Mouse (Mus musculus) intestine, embryonic 14.5 days (tissue): ENCODE measurements around the gene Gng4. TPM values are rescaled to one million over a fixed set of nuclear protein-coding genes. Genes with fewer than 3 reads are reported as not detected.

Experiments
- ATAC-seq: fragments of 200-750 bp; cut with Nextera tagmentation; replicated peaks from 2 replicates; pipeline ENCODE4 v1.8.0; 2017; ENCODE audit warnings: low read depth, moderate number of reproducible peaks, moderate TSS enrichment, moderate library complexity; ENCODE audit not compliant: low FRiP score, low TSS enrichment
- DNase-seq: peaks from one replicate; pipeline ENCODE4 v3.0.0-alpha.2; 2018; ENCODE audit warnings: low spot score
- H3K27ac ChIP-seq: fragments of 300-500 bp; sonication (generic); 2 replicates; pipeline ENCODE4 v1.5.1; 2014; ENCODE audit warnings: low read depth, mild to moderate bottlenecking, control low read depth
- H3K27me3 ChIP-seq: fragments of 300-500 bp; sonication (generic); replicated peaks from 2 replicates; pipeline ENCODE4 v1.6.1; 2014; ENCODE audit warnings: low read length, control low read depth; ENCODE audit not compliant: control insufficient read depth, insufficient read depth
- H3K36me3 ChIP-seq: fragments of 300-500 bp; sonication (generic); 2 replicates; pipeline ENCODE4 v1.6.1; 2014; ENCODE audit warnings: low read length, control low read depth; ENCODE audit not compliant: control insufficient read depth, insufficient read depth
- H3K4me1 ChIP-seq: fragments of 300-500 bp; sonication (generic); replicated peaks from 2 replicates; pipeline ENCODE4 v1.6.1; 2014; ENCODE audit warnings: low read length, control low read depth, mixed read lengths; ENCODE audit not compliant: control insufficient read depth, insufficient read depth
- H3K4me2 ChIP-seq: fragments of 300-500 bp; sonication (generic); 2 replicates; pipeline ENCODE4 v1.6.1; 2014; ENCODE audit warnings: low read length
- H3K4me3 ChIP-seq: fragments of 300-500 bp; sonication (generic); 2 replicates; pipeline ENCODE4 v1.5.1; 2014; ENCODE audit warnings: low read depth, low read length, control low read depth, mixed read lengths
- H3K9ac ChIP-seq: fragments of 300-500 bp; sonication (generic); 2 replicates; pipeline ENCODE4 v1.6.1; 2014; ENCODE audit warnings: mild to moderate bottlenecking, low read length
- H3K9me3 ChIP-seq: fragments of 300-500 bp; sonication (generic); 2 replicates; pipeline ENCODE4 v1.6.1; 2016; ENCODE audit warnings: low read length, control low read depth; ENCODE audit not compliant: control insufficient read depth
- WGBS: fragments of 180-500 bp; shearing (Covaris S2); extraction: QIAGEN DNeasy Blood & Tissue Kit; methylation state at CpG from one replicate; pipeline ENCODE4 v1.1.7; 2014; 5-methylcytosine and 5-hydroxymethylcytosine counted together
- polyA plus RNA-seq: library from polyadenylated mRNA; unstranded; fragments of >200 nt; fragmentation: Nextera tagmentation; extraction: Ambion mirVana; gene quantifications from 2 replicates; pipeline ENCODE4 v1.2.1, GENCODE M21; 2014

Gng4 gene
- 2.0 and 2.5 TPM in 2 replicates for polyA plus RNA-seq

DNA sequence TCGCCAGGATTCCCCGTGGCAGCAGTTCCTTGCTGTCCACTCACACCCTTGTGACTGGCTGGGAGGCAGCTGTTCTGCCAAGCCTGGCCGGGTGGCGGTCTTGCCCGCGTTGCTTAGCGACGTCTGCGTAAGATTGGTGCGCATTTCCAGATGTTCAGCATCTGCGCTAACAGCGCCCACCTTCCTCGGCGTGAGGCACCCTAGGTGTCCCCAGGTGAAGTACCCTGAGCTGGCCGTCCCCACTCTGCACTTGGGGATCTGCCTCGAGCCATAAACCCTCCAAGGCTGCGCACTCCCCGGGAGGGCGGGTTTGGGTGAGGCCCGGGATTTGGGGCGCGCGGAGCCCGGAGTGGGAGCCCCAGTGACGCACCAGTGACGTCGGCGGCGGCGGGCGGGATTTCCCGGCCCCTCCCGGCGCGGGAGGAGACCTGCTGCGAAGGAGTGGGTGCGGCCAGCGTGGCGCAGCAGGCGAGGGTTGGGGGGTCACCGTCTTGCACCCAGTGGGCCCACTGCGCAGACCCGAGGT lies at the start of gene Gng4:
Gng4 (plus strand) TSS at position 166 of the 526 bp plus-strand sequence.
- ATAC-seq: peak; percentile 70
- peak within 1 kb of the TSS; percentile 55 for H3K4me3 ChIP-seq

DNA sequence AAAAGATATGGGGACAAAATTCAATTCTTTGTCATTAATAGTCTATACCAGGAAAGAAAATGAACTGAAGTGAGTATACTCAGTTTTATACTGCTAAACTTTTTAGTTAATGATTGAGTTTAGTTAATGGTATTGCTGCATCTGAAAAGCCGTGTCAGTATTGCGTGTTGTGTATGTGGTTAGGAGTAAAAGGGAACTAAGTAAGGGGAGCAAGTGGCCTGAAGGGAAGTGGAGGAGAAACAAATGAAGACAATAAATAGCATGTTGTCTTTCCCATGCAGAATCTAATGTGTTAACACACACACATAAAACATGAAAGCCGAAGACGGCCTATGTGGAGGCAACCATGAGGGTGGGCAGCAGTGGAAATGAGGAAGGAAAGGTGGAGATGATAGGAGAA lies 44.6 kb upstream of the Gng4 start:
- WGBS: 97% methylated on average over 4 of the region's 4 CpGs
- H3K4me2 ChIP-seq: no peak overlapping the region
- no peak for ATAC-seq
- H3K27me3 ChIP-seq: no peaks in the 10 kb centered on the region
- no peak overlapping the region for H3K4me3 ChIP-seq
- no peaks in the 10 kb centered on the region for H3K4me1 ChIP-seq
- no peak overlapping the region for H3K27ac ChIP-seq
- no peaks in the 10 kb centered on the region for H3K9me3 ChIP-seq
- no peak overlapping the region for H3K9ac ChIP-seq
- no peak for DNase-seq
- peaks cover 14% of the 10 kb centered on the region for H3K36me3 ChIP-seq

More for the DNA sequence above, at the start of gene Gng4:
- under 1% methylated on average over 43 of the region's 43 CpGs for WGBS
- H3K27ac ChIP-seq: no peak within 1 kb of the TSS
- H3K9me3 ChIP-seq: no peaks in the 10 kb centered on the region
- peaks cover 39% of the 10 kb centered on the region for H3K27me3 ChIP-seq
- H3K36me3 ChIP-seq: no peaks in the 10 kb centered on the region
- peak; percentile 74 for DNase-seq
- H3K9ac ChIP-seq: peak within 1 kb of the TSS; percentile 29
- H3K4me1 ChIP-seq: peaks cover 13% of the 10 kb centered on the region
- peak within 1 kb of the TSS; percentile 98 for H3K4me2 ChIP-seq

DNA sequence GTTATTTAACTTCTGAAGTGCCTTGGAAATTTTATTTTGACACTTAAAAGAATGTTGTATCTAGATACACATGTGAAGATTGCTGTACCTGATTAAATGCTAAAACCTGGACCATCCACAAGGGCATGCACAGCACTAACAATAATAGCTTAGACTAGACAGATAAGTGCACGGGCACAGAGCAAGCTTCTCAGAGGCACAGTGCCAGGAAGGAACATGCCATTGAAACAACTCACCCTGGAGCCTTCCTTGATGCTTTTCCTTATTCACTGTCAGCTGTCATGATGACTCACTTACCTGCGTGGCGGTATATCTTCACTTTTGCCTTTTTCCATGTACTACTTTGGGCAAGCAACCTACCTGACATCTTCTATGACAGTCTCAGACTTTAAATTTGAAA lies 37.9 kb upstream of the Gng4 start:
- ATAC-seq: no peak
- WGBS: 89% methylated on average over 3 of the region's 3 CpGs
- DNase-seq: no peak

DNA sequence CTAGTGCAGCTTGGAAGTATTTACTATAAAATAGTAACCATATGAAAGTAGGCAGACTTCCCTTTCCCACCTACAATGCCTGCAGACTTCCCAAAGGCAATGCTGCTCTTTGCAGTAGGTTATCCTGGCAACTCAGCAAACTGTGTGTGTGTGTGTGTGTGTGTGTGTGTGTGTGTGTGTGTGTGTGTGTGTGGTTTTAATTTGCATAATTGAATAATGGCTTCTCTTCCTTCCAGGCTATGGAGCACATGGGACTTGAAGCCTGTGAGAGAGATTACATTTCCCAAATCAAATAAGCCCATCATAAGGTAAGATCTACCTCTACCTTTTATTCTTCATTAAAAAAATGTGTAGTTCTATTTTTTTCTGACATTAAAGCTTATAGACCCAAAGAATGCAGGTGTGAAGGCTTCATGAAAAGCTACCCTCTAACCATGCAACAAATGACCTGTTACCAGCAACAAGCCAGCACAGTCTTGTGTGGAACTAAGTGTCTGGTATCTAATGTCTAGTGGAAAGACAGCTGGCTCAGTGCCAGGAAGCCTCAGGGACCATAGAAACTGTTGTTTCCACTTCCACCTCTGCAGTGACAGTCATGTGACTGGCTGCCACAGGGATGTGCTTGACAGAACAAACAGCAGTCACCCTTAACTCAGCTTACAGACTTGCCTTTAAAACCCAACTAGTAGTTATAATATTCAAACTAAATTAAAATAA lies 7.9 kb upstream of the Gng4 start:
- Histone ChIP-seq H3K36me3 (peaks cover 10% of the 10 kb centered on the region; the same call in 1 of the 2 replicates), H3K27me3 (no peaks in the 10 kb centered on the region), H3K4me3 (no peak overlapping the region), H3K9me3 (no peaks in the 10 kb centered on the region), H3K4me1 (no peaks in the 10 kb centered on the region), H3K4me2 (no peak overlapping the region), H3K9ac (no peak overlapping the region), H3K27ac (no peak overlapping the region)
- no peak for ATAC-seq
- DNase-seq: no peak

More for the DNA sequence above, 37.9 kb upstream of the Gng4 start:
- no peak overlapping the region for H3K4me3 ChIP-seq
- H3K9ac ChIP-seq: no peak overlapping the region
- peaks cover 31% of the 10 kb centered on the region for H3K36me3 ChIP-seq
- H3K9me3 ChIP-seq: no peaks in the 10 kb centered on the region
- H3K27ac ChIP-seq: no peak overlapping the region
- no peaks in the 10 kb centered on the region for H3K27me3 ChIP-seq
- no peak overlapping the region for H3K4me2 ChIP-seq
- no peaks in the 10 kb centered on the region for H3K4me1 ChIP-seq

DNA sequence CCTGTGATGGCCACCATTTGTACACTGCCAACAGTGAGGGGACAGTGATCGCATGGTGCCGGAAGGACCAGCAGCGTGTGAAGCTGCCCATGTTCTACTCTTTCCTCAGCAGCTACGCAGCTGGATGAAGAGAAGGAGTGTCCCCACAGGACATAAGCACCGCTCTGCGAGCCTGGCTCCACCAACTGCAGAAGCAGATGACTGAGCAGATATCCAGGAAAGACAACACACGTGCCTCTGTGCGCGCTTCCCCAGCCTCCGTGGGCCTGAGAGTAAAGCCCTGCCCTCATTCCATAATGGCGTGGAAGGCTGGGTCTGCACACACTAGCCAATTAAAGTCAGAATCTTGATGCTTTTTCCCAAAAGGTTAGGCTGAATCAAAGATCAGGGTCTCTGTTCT lies 6.8 kb upstream of the Gng4 start:
- Histone ChIP-seq H3K4me1 (no peaks in the 10 kb centered on the region), H3K4me2 (no peak overlapping the region), H3K9me3 (no peaks in the 10 kb centered on the region), H3K36me3 (peaks cover 10% of the 10 kb centered on the region; the same call in 1 of the 2 replicates), H3K4me3 (no peak overlapping the region), H3K27ac (no peak overlapping the region), H3K27me3 (no peaks in the 10 kb centered on the region), H3K9ac (no peak overlapping the region)
- DNase-seq (no peak), ATAC-seq (no peak)
- 88% methylated on average over 11 of the region's 11 CpGs for WGBS

DNA sequence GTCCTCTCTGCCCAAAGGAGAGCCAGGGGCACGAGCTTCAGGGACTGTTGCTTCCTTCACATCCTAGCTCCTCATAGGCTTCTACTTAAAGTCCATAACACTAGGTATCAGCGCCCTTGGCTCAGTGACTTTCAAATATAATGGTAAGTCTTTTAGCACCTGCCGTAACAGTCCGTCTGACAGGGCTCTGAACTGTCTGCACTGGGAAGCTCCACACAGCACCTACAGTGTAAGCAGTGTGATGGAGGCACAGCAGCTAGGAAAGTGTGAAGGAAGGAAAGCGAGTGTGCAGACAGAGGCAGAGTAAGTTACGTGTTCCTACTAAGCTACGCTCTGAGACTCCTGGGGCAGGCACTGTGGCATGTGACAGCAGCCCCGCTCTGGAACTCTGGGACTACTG lies 6.2 kb upstream of the Gng4 start:
- 87% methylated on average over 8 of the region's 8 CpGs for WGBS
- ATAC-seq (no peak), DNase-seq (no peak)
- Histone ChIP-seq H3K27me3 (peaks cover 2% of the 10 kb centered on the region), H3K27ac (no peak overlapping the region), H3K9me3 (no peaks in the 10 kb centered on the region), H3K36me3 (peaks cover 10% of the 10 kb centered on the region; the same call in 1 of the 2 replicates), H3K9ac (no peak overlapping the region), H3K4me2 (no peak overlapping the region), H3K4me1 (no peaks in the 10 kb centered on the region), H3K4me3 (no peak overlapping the region)

DNA sequence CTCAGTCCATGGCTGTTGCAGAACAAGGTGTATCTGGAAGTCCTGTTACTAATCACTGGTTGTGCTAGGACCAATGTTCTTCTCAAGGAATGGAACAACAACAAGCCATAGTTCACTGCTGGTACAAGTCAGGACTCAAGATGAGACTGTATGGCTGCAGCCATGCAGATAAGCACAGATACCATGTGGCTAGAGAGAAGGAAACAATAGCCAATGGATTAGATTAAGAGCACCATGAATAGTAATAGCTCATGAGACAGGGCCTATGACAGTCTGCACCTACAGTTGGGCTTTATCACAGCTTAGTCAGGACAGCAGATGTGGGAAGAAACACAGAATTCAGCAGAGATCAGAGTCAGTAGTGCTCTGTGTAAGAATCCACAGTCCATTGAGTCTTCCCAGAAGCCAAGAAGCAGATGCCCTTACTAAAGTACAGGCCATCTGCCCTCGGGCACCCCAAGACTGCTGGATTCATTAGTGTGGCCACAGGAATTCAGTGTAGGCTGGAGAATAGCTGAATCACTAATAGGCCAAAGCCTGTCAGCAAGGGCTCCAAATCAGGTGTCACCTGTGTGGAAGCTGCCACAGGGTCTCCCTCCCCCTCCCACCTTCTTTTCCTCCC lies 4.9 kb upstream of the Gng4 start:
- ATAC-seq: no peak
- Histone ChIP-seq H3K4me3 (no peak overlapping the region), H3K9me3 (no peaks in the 10 kb centered on the region), H3K27ac (no peak overlapping the region), H3K27me3 (peaks cover 15% of the 10 kb centered on the region), H3K9ac (no peak overlapping the region), H3K36me3 (peaks cover 10% of the 10 kb centered on the region; the same call in 1 of the 2 replicates), H3K4me2 (no peak overlapping the region), H3K4me1 (no peaks in the 10 kb centered on the region; the same call in 1 of the 2 replicates)
- 88% methylated on average over 1 of the region's 1 CpGs for WGBS
- no peak for DNase-seq

DNA sequence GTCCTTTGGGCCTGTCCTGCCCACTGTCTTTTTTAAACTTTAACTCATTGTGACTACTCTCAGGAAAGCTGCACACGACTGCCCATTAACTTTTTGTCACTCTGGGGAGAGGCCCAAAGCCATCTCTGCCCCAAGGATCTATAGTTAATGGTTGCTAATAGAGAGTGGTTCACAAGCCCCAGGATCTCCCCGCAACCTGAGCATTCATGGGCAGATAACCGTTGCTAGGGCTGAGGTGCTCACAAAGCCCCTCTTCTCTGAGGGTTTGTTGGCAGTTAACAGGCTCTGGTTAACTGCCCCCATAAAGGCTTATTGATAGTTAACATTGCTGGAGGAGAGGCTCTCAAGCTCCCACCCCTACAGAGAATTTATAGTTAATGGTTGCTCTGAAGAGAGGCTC lies 3.6 kb upstream of the Gng4 start:
- peaks cover 10% of the 10 kb centered on the region; the same call in 1 of the 2 replicates for H3K36me3 ChIP-seq
- no peaks in the 10 kb centered on the region for H3K9me3 ChIP-seq
- no peak overlapping the region for H3K4me3 ChIP-seq
- no peak overlapping the region for H3K9ac ChIP-seq
- peaks cover 10% of the 10 kb centered on the region for H3K4me1 ChIP-seq
- ATAC-seq (no peak), DNase-seq (no peak)
- 53% methylated on average over 3 of the region's 3 CpGs for WGBS
- peaks cover 28% of the 10 kb centered on the region for H3K27me3 ChIP-seq
- H3K27ac ChIP-seq: no peak overlapping the region
- no peak overlapping the region for H3K4me2 ChIP-seq
